Comparison of ENCODE assay signal across 26 mouse cellular contexts in the genomic region with DNA sequence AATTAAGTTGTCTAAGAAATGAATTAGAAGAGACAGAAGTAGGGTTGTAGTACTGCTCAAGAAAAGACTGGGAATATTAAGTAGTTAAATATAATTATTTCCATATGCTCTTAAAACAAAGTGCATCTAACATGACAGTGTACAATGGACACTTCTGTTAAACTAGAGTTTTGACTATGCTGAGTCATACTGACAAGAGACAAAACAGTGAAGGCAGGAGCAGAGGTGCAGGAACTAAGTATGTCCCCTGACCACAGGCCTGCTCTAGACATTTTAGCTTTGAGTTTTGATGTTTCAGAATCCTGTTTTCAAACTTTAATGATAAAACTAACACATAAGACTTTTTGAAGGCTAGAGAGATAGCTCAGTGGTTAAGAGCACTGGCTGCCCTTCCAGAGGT.
"Had no signal": no experiment of that assay in that cellular context is flagged by ENCODE, and none has a peak within 500 bp of the region (broad histone marks: within the 10 kb centered on the region; RNA-seq: fewer than 3 reads in every experiment).

No protein-coding gene starts in this region.

- H3K27me3 ChIP-seq: heart, embryonic 13.5 days; heart, embryonic 15.5 days; hindbrain, embryonic 13.5 days; hindbrain, embryonic 15.5 days; limb, embryonic 12.5 days; liver, embryonic 13.5 days; liver, embryonic 15.5 days had no signal

- H3K36me3 ChIP-seq: heart, embryonic 13.5 days; heart, embryonic 15.5 days; hindbrain, embryonic 13.5 days; hindbrain, embryonic 15.5 days; limb, embryonic 10.5 days; limb, embryonic 12.5 days; liver, embryonic 13.5 days; liver, embryonic 15.5 days had no signal

- DNase-seq: gastrocnemius, adult 2 months; gastrocnemius, postnatal 10 days; gastrocnemius, postnatal 25 days; heart, adult 11 months; heart, adult 2 months; heart, postnatal 14 days; heart, postnatal 36 days; kidney, adult 18-20 months; kidney, adult 8-10 months; kidney, postnatal 10 days; kidney, postnatal 25 days; kidney, postnatal 4 days; layer of hippocampus, postnatal 36 days; liver; liver, embryonic 13.5 days had no signal

- ATAC-seq: hindbrain, postnatal 0 days; intestine, embryonic 16.5 days had no signal

- H3K4me1 ChIP-seq: heart, embryonic 13.5 days; heart, embryonic 15.5 days; hindbrain, embryonic 13.5 days; hindbrain, embryonic 15.5 days; limb, embryonic 10.5 days; limb, embryonic 12.5 days; liver, embryonic 13.5 days; liver, embryonic 15.5 days had no signal

- H3K4me3 ChIP-seq: gastrocnemius, adult 2 months; heart, adult 2 months; heart, embryonic 13.5 days; heart, embryonic 15.5 days; hindbrain, embryonic 13.5 days; hindbrain, embryonic 15.5 days; layer of hippocampus, adult 2 months; left cerebral cortex, adult 2 months; limb, embryonic 10.5 days; limb, embryonic 12.5 days; liver, embryonic 13.5 days; liver, embryonic 15.5 days had no signal

- H3K9ac ChIP-seq: heart, embryonic 13.5 days; heart, embryonic 15.5 days; hindbrain, embryonic 13.5 days; hindbrain, embryonic 15.5 days; limb, embryonic 12.5 days; liver, embryonic 13.5 days; liver, embryonic 15.5 days had no signal

- H3K27ac ChIP-seq: gastrocnemius, adult 2 months; heart, adult 2 months; heart, embryonic 13.5 days; heart, embryonic 15.5 days; hindbrain, embryonic 13.5 days; hindbrain, embryonic 15.5 days; hindbrain, postnatal 0 days; layer of hippocampus, adult 2 months; left cerebral cortex, adult 2 months; limb, embryonic 10.5 days; limb, embryonic 12.5 days; liver, embryonic 13.5 days; liver, embryonic 15.5 days had no signal

- H3K9me3 ChIP-seq: heart, embryonic 13.5 days; heart, embryonic 15.5 days; hindbrain, embryonic 13.5 days; hindbrain, embryonic 15.5 days; limb, embryonic 10.5 days; limb, embryonic 12.5 days; liver, embryonic 13.5 days; liver, embryonic 15.5 days had no signal
